ENCODE assay signal across 8 mouse cellular contexts in genomic region chr9:119980770-119981182, GRCm38 (mm10). TPM values are rescaled to one million over a fixed set of nuclear protein-coding genes. Genes with fewer than 3 reads are reported as not detected.
DNase-seq lines count a peak whose midpoint lies in the region; ATAC-seq and TF ChIP-seq lines count a peak whose summit lies in the region.

No protein-coding gene starts in this region.

- ATAC-seq in embryonic facial prominence, embryonic 13.5 days (ENCODE audit: insufficient number of reproducible peaks, insufficient read depth, low FRiP score, low TSS enrichment, low read depth) = no peak
- peak; percentile 2; the same call in 1 of the 2 replicates for ATAC-seq in intestine, postnatal 0 days

- H3K27me3 ChIP-seq in embryonic facial prominence, embryonic 13.5 days = no peaks in the 10 kb centered on the region
- H3K27me3 ChIP-seq in intestine, postnatal 0 days (replicated peaks; ENCODE audit: control insufficient read depth, insufficient read depth, low read length) = no peaks in the 10 kb centered on the region
- H3K27me3 ChIP-seq in midbrain, embryonic 10.5 days (ENCODE audit: low read depth, poor library complexity, severe bottlenecking) = peaks cover 30% of the 10 kb centered on the region; the same call in 1 of the 2 replicates

- H3K36me3 ChIP-seq in embryonic facial prominence, embryonic 13.5 days = no peaks in the 10 kb centered on the region
- no peaks in the 10 kb centered on the region; the same call in 1 of the 2 replicates for H3K36me3 ChIP-seq in intestine, postnatal 0 days (ENCODE audit: control insufficient read depth, insufficient read depth)
- no peaks in the 10 kb centered on the region for H3K36me3 ChIP-seq in midbrain, embryonic 10.5 days

- no peak for TF ChIP-seq POLR2A in lung, adult 2 months (IDR thresholded peaks at IDR 0.05; ENCODE audit: borderline replicate concordance, extremely low read depth, low read depth, low read length)

- peak overlapping the region; percentile 65 for H3K9ac ChIP-seq in embryonic facial prominence, embryonic 13.5 days
- H3K9ac ChIP-seq in intestine, postnatal 0 days (ENCODE audit: low read depth, low read length) = peak overlapping the region; percentile 42

- peak overlapping the region; percentile 15 for H3K4me3 ChIP-seq in lung, adult 2 months (replicated peaks; ENCODE audit: extremely low read depth, low read depth, low read length)
- H3K4me3 ChIP-seq in embryonic facial prominence, embryonic 13.5 days = peak overlapping the region; percentile 65
- peak overlapping the region; percentile 86; the same call in 1 of the 2 replicates for H3K4me3 ChIP-seq in intestine, postnatal 0 days (ENCODE audit: low read depth, low read length)
- peak overlapping the region; percentile 69 for H3K4me3 ChIP-seq in midbrain, embryonic 10.5 days

- no peaks in the 10 kb centered on the region for H3K9me3 ChIP-seq in embryonic facial prominence, embryonic 13.5 days
- no peaks in the 10 kb centered on the region for H3K9me3 ChIP-seq in intestine, postnatal 0 days (ENCODE audit: control insufficient read depth)
- H3K9me3 ChIP-seq in midbrain, embryonic 10.5 days (replicated peaks) = no peaks in the 10 kb centered on the region

- WGBS in lung, adult 2 months = 4% methylated on average over 4 of the region's 4 CpGs
- 4% methylated on average over 4 of the region's 4 CpGs for WGBS in embryonic facial prominence, embryonic 13.5 days
- WGBS in intestine, postnatal 0 days = 4% methylated on average over 4 of the region's 4 CpGs
- 5% methylated on average over 4 of the region's 4 CpGs for WGBS in midbrain, embryonic 10.5 days

- peaks cover 45% of the 10 kb centered on the region for H3K4me1 ChIP-seq in lung, adult 2 months (ENCODE audit: control insufficient read depth, insufficient read depth, low read length)
- H3K4me1 ChIP-seq in embryonic facial prominence, embryonic 13.5 days = peaks cover 68% of the 10 kb centered on the region
- H3K4me1 ChIP-seq in intestine, postnatal 0 days (replicated peaks; ENCODE audit: control insufficient read depth, insufficient read depth, low read length) = peaks cover 18% of the 10 kb centered on the region
- peaks cover 86% of the 10 kb centered on the region for H3K4me1 ChIP-seq in midbrain, embryonic 10.5 days

- peak overlapping the region; percentile 99 for H3K4me2 ChIP-seq in embryonic facial prominence, embryonic 13.5 days
- peak overlapping the region; percentile 94 for H3K4me2 ChIP-seq in intestine, postnatal 0 days (replicated peaks; ENCODE audit: low read depth)

- peak overlapping the region; percentile 91 for H3K27ac ChIP-seq in embryonic facial prominence, embryonic 13.5 days
- peak overlapping the region; percentile 90 for H3K27ac ChIP-seq in intestine, postnatal 0 days (ENCODE audit: low read depth, low read length)
- H3K27ac ChIP-seq in midbrain, embryonic 10.5 days (replicated peaks) = peak overlapping the region; percentile 86

- no peak for TF ChIP-seq CTCF in lung, adult 2 months (IDR thresholded peaks at IDR 0.05; ENCODE audit: insufficient read depth, low read length)
- no peak for TF ChIP-seq CTCF in intestine, postnatal 0 days (IDR thresholded peaks at IDR 0.05; ENCODE audit: low read depth)

- no peak for DNase-seq in lung, adult 2 months
- no peak for DNase-seq in lung, postnatal 14 days
- peak; percentile 43 for DNase-seq in midbrain, embryonic 10.5 days (ENCODE audit: low spot score)
- no peak for DNase-seq in ovary, postnatal 10 days (ENCODE audit: low spot score)
- no peak for DNase-seq in spleen, adult 18-20 months
- no peak for DNase-seq in gastrocnemius, postnatal 25 days

RNA-seq across cellular contexts. Expression of gene Csrnp1, which starts 3.7 kb away (rescaled TPM):
- 53.3 and 110 TPM in 2 replicates for polyA plus RNA-seq in lung, adult 2 months (2012; rRNA removed)
- polyA plus RNA-seq in embryonic facial prominence, embryonic 13.5 days (2015; fragmentation: Nextera tagmentation; extraction: Ambion mirVana) = 3.3 and 4.5 TPM in 2 replicates
- 3.8 and 4.2 TPM in 2 replicates for polyA plus RNA-seq in intestine, postnatal 0 days (2015; fragmentation: Nextera tagmentation; extraction: Ambion mirVana)
- polyA plus RNA-seq in midbrain, embryonic 10.5 days (2016; fragmentation: Nextera tagmentation; extraction: Ambion mirVana) = 1.9 and 2.7 TPM in 2 replicates
- total RNA-seq in gastrocnemius, postnatal 25 days (2021) = 1 to 10 TPM; 2.4 to 3.6 TPM

RNA-seq across cellular contexts. Expression of gene Xirp1, which starts 42.6 kb away (rescaled TPM):
- 0.62 and 2.7 TPM in 2 replicates for polyA plus RNA-seq in lung, adult 2 months (2012; rRNA removed)
- 0.14 and 0.22 TPM in 2 replicates for polyA plus RNA-seq in embryonic facial prominence, embryonic 13.5 days (2015; fragmentation: Nextera tagmentation; extraction: Ambion mirVana)
- 0.10 and 0.14 TPM in 2 replicates for polyA plus RNA-seq in intestine, postnatal 0 days (2015; fragmentation: Nextera tagmentation; extraction: Ambion mirVana)
- not detected in 2 replicates for polyA plus RNA-seq in midbrain, embryonic 10.5 days (2016; fragmentation: Nextera tagmentation; extraction: Ambion mirVana)
- total RNA-seq in gastrocnemius, postnatal 25 days (2021) = 100 to 1,000 TPM; 105 to 112 TPM

RNA-seq across cellular contexts. Expression of gene Ttc21a, which starts 43.4 kb away (rescaled TPM):
- 9.5 and 11.4 TPM in 2 replicates for polyA plus RNA-seq in lung, adult 2 months (2012; rRNA removed)
- 0.28 and 0.54 TPM in 2 replicates for polyA plus RNA-seq in embryonic facial prominence, embryonic 13.5 days (2015; fragmentation: Nextera tagmentation; extraction: Ambion mirVana)
- polyA plus RNA-seq in intestine, postnatal 0 days (2015; fragmentation: Nextera tagmentation; extraction: Ambion mirVana) = not detected in 2 replicates
- 0.16 and 0.42 TPM in 2 replicates for polyA plus RNA-seq in midbrain, embryonic 10.5 days (2016; fragmentation: Nextera tagmentation; extraction: Ambion mirVana)
- not detected for total RNA-seq in gastrocnemius, postnatal 25 days (2021)

RNA-seq across cellular contexts. Expression of gene Gorasp1, which starts 43.4 kb away (rescaled TPM):
- polyA plus RNA-seq in lung, adult 2 months (2012; rRNA removed) = 15.7 and 16.2 TPM in 2 replicates
- polyA plus RNA-seq in embryonic facial prominence, embryonic 13.5 days (2015; fragmentation: Nextera tagmentation; extraction: Ambion mirVana) = 28.0 and 31.9 TPM in 2 replicates
- polyA plus RNA-seq in intestine, postnatal 0 days (2015; fragmentation: Nextera tagmentation; extraction: Ambion mirVana) = 14.4 and 16.4 TPM in 2 replicates
- polyA plus RNA-seq in midbrain, embryonic 10.5 days (2016; fragmentation: Nextera tagmentation; extraction: Ambion mirVana) = 27.3 and 29.4 TPM in 2 replicates
- 10 to 100 TPM; 17.2 to 19.3 TPM for total RNA-seq in gastrocnemius, postnatal 25 days (2021)

Comparison
In these comparisons a context has a peak if more than half of its experiments do, and no peak if none do; other contexts are left out.
1. H3K4me3 ChIP-seq: peak in every context shown above with its lines; median percentile 86 in intestine, postnatal 0 days; 69 in midbrain, embryonic 10.5 days; 65 in embryonic facial prominence, embryonic 13.5 days; 15 in lung, adult 2 months.